Mouse (Mus musculus): ENCODE measurements at regions not wholly inside any gene's neighbourhood (a gene's known extent, or its start where the extent isn't known, plus 50 kb on each side); places are given as distances from the start of the nearest gene placed in this dataset.

- 69% methylated on average over 7 of the region's 7 CpGs for WGBS
- TF ChIP-seq CTCF (IDR thresholded peaks at IDR 0.05; ENCODE audit: control insufficient read depth, insufficient read depth, low read length), result no peak
- TF ChIP-seq POLR2A (IDR thresholded peaks at IDR 0.05; ENCODE audit: borderline replicate concordance, control insufficient read depth, low read depth, low read length), result no peak
- H3K4me3 ChIP-seq (replicated peaks; ENCODE audit: control insufficient read depth, low read depth, low read length), result no peak overlapping the region
- H3K27ac ChIP-seq (ENCODE audit: control insufficient read depth, insufficient read depth, low read depth, low read length, poor library complexity), result no peak overlapping the region
- no peaks in the 10 kb centered on the region for H3K4me1 ChIP-seq (ENCODE audit: control insufficient read depth, insufficient read depth, low read length)
Observed at GRCm38 (mm10) chr8:103166623-103167316, 381.3 kb upstream of the Cdh11 start.

- no peak for TF ChIP-seq CTCF (IDR thresholded peaks at IDR 0.05; ENCODE audit: control insufficient read depth, insufficient read depth, low read length)
- no peak for TF ChIP-seq POLR2A (IDR thresholded peaks at IDR 0.05; ENCODE audit: borderline replicate concordance, control insufficient read depth, low read depth, low read length)
- 69% methylated on average over 3 of the region's 3 CpGs for WGBS
- Histone ChIP-seq H3K4me3 (replicated peaks; ENCODE audit: control insufficient read depth, low read depth, low read length) (no peak overlapping the region), H3K27ac (ENCODE audit: control insufficient read depth, insufficient read depth, low read depth, low read length, poor library complexity) (no peak overlapping the region), H3K4me1 (ENCODE audit: control insufficient read depth, insufficient read depth, low read length) (no peaks in the 10 kb centered on the region)
Observed at GRCm38 (mm10) chr8:103173313-103173712, 387.9 kb upstream of the Cdh11 start.

GRCm38 (mm10) chr8:103173803-103174429 is 388.5 kb upstream of the Cdh11 start:
- no peaks in the 10 kb centered on the region for H3K4me1 ChIP-seq (ENCODE audit: control insufficient read depth, insufficient read depth, low read length)
- no peak overlapping the region for H3K4me3 ChIP-seq (replicated peaks; ENCODE audit: control insufficient read depth, low read depth, low read length)
- TF ChIP-seq POLR2A (IDR thresholded peaks at IDR 0.05; ENCODE audit: borderline replicate concordance, control insufficient read depth, low read depth, low read length), result no peak
- no peak for TF ChIP-seq CTCF (IDR thresholded peaks at IDR 0.05; ENCODE audit: control insufficient read depth, insufficient read depth, low read length)
- no peak overlapping the region for H3K27ac ChIP-seq (ENCODE audit: control insufficient read depth, insufficient read depth, low read depth, low read length, poor library complexity)
- WGBS, result 81% methylated on average over 5 of the region's 5 CpGs

- H3K27ac ChIP-seq (ENCODE audit: control insufficient read depth, insufficient read depth, low read depth, low read length, poor library complexity), result no peak overlapping the region
Observed at GRCm38 (mm10) chr8:103180661-103181060, 395.2 kb upstream of the Cdh11 start.

GRCm38 (mm10) chr8:103188720-103189498 is 403.5 kb upstream of the Cdh11 start:
- 72% methylated on average over 8 of the region's 8 CpGs for WGBS
- TF ChIP-seq CTCF (IDR thresholded peaks at IDR 0.05; ENCODE audit: control insufficient read depth, insufficient read depth, low read length) (no peak), POLR2A (IDR thresholded peaks at IDR 0.05; ENCODE audit: borderline replicate concordance, control insufficient read depth, low read depth, low read length) (no peak)
- Histone ChIP-seq H3K4me3 (replicated peaks; ENCODE audit: control insufficient read depth, low read depth, low read length) (no peak overlapping the region), H3K27ac (ENCODE audit: control insufficient read depth, insufficient read depth, low read depth, low read length, poor library complexity) (no peak overlapping the region), H3K4me1 (ENCODE audit: control insufficient read depth, insufficient read depth, low read length) (no peaks in the 10 kb centered on the region)

More at GRCm38 (mm10) chr8:103180661-103181060, 395.2 kb upstream of the Cdh11 start:
- Histone ChIP-seq H3K4me1 (ENCODE audit: control insufficient read depth, insufficient read depth, low read length) (no peaks in the 10 kb centered on the region), H3K4me3 (replicated peaks; ENCODE audit: control insufficient read depth, low read depth, low read length) (no peak overlapping the region)
- TF ChIP-seq CTCF (IDR thresholded peaks at IDR 0.05; ENCODE audit: control insufficient read depth, insufficient read depth, low read length), result no peak

GRCm38 (mm10) chr8:103198251-103198650 is 412.8 kb upstream of the Cdh11 start:
- H3K4me3 ChIP-seq (replicated peaks; ENCODE audit: control insufficient read depth, low read depth, low read length), result no peak overlapping the region
- TF ChIP-seq POLR2A (IDR thresholded peaks at IDR 0.05; ENCODE audit: borderline replicate concordance, control insufficient read depth, low read depth, low read length) (no peak), CTCF (IDR thresholded peaks at IDR 0.05; ENCODE audit: control insufficient read depth, insufficient read depth, low read length) (no peak)
- 53% methylated on average over 3 of the region's 3 CpGs for WGBS
- H3K4me1 ChIP-seq (ENCODE audit: control insufficient read depth, insufficient read depth, low read length), result no peaks in the 10 kb centered on the region
- H3K27ac ChIP-seq (ENCODE audit: control insufficient read depth, insufficient read depth, low read depth, low read length, poor library complexity), result no peak overlapping the region

GRCm38 (mm10) chr8:103199696-103200615 is 414.5 kb upstream of the Cdh11 start:
- Histone ChIP-seq H3K27ac (ENCODE audit: control insufficient read depth, insufficient read depth, low read depth, low read length, poor library complexity) (no peak overlapping the region), H3K4me3 (replicated peaks; ENCODE audit: control insufficient read depth, low read depth, low read length) (no peak overlapping the region), H3K4me1 (ENCODE audit: control insufficient read depth, insufficient read depth, low read length) (no peaks in the 10 kb centered on the region)
- 71% methylated on average over 11 of the region's 11 CpGs for WGBS
- no peak for TF ChIP-seq POLR2A (IDR thresholded peaks at IDR 0.05; ENCODE audit: borderline replicate concordance, control insufficient read depth, low read depth, low read length)
- no peak for TF ChIP-seq CTCF (IDR thresholded peaks at IDR 0.05; ENCODE audit: control insufficient read depth, insufficient read depth, low read length)

Data from bone marrow, adult 2 months (tissue).